Mouse (Mus musculus): ENCODE data around the gene Gabrb1. TPM values are rescaled to one million over a fixed set of nuclear protein-coding genes. Genes with fewer than 3 reads are reported as not detected.

The Gabrb1 gene
- polyA plus RNA-seq (2012; rRNA removed) (under 0.01 and 0.01 TPM in 2 replicates), polyA plus RNA-seq (2014; fragmentation: Nextera tagmentation; extraction: Ambion mirVana) (0.03 TPM in 1 of 2 replicates, not detected in the other)

- DNase-seq (ENCODE audit: low read depth in 3 of 3, low spot score in 3 of 3) (no peak), ATAC-seq (ENCODE audit: insufficient read depth) (no peak)
- Histone ChIP-seq H3K4me3 (ENCODE audit: insufficient read depth in 1 of 2, low read depth in 2 of 2, low read length in 2 of 2) (peak within 1 kb of the TSS; percentile 21 to 35; a peak in 3 of 4 replicates), H3K9me3 (ENCODE audit: control insufficient read depth, low read length) (no peaks in the 10 kb centered on the region), H3K27me3 (ENCODE audit: control insufficient read depth, insufficient read depth, low read length) (peaks cover 13% of the 10 kb centered on the region), H3K36me3 (replicated peaks; ENCODE audit: control insufficient read depth, insufficient read depth, low read depth) (no peaks in the 10 kb centered on the region), H3K4me1 (replicated peaks; ENCODE audit: control insufficient read depth in 2 of 2, insufficient read depth in 2 of 2, low read length in 1 of 2) (no peaks in the 10 kb centered on the region), H3K9ac (replicated peaks) (no peak within 1 kb of the TSS), H3K27ac (no peak within 1 kb of the TSS), H3K4me2 (ENCODE audit: low read depth) (peak within 1 kb of the TSS; percentile 52)
- 2% methylated on average over 49 of the region's 49 CpGs for WGBS (ENCODE audit: insufficient replicate concordance)
- no peak for TF ChIP-seq CTCF (IDR thresholded peaks at IDR 0.05; ENCODE audit: low read depth)
- no peak for TF ChIP-seq EP300 (IDR thresholded peaks at IDR 0.05; ENCODE audit: low read depth)
These were observed at the start of gene Gabrb1 for GRCm38 (mm10) chr5:71657482-71658114. Gabrb1 (plus strand) TSS chr5:71658113.

- Histone ChIP-seq H3K27ac (no peak overlapping the region), H3K27me3 (ENCODE audit: control insufficient read depth, insufficient read depth, low read length) (no peaks in the 10 kb centered on the region), H3K9me3 (ENCODE audit: control insufficient read depth, low read length) (no peaks in the 10 kb centered on the region), H3K4me3 (ENCODE audit: insufficient read depth in 1 of 2, low read depth in 2 of 2, low read length in 2 of 2) (no peak overlapping the region), H3K4me2 (ENCODE audit: low read depth) (no peak overlapping the region), H3K36me3 (replicated peaks; ENCODE audit: control insufficient read depth, insufficient read depth, low read depth) (no peaks in the 10 kb centered on the region), H3K4me1 (replicated peaks; ENCODE audit: control insufficient read depth in 2 of 2, insufficient read depth in 2 of 2, low read length in 1 of 2) (no peaks in the 10 kb centered on the region), H3K9ac (replicated peaks) (no peak overlapping the region)
- ATAC-seq (ENCODE audit: insufficient read depth) (no peak), DNase-seq (ENCODE audit: low read depth in 3 of 3, low spot score in 3 of 3) (no peak)
- TF ChIP-seq EP300 (IDR thresholded peaks at IDR 0.05; ENCODE audit: low read depth) (no peak), CTCF (IDR thresholded peaks at IDR 0.05; ENCODE audit: low read depth) (no peak)
- 49% methylated on average over 1 of the region's 1 CpGs for WGBS (ENCODE audit: insufficient replicate concordance)
These were observed 49.2 kb upstream of the Gabrb1 start for GRCm38 (mm10) chr5:71608735-71609134.

DNA sequence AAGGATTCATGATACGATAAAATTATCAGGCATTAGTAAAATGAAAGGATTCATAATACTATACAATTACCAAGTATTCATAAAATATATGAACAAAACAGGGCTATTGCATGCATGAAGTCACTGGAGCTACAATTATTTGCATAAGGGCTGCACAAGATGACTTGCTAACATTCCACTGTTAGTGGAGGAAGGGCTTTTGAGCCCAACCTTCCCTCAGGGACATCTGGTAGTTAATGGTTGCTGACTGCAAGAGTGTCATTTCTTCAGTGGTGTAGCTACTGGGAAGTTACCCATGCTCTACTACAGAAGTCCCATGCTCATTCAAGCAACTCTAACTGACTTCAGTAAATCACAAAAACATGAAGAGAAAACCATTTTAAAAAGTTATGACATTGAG, 43.6 kb upstream of the Gabrb1 start:
- Histone ChIP-seq H3K4me1 (replicated peaks; ENCODE audit: control insufficient read depth in 2 of 2, insufficient read depth in 2 of 2, low read length in 1 of 2) (no peaks in the 10 kb centered on the region), H3K4me3 (ENCODE audit: insufficient read depth in 1 of 2, low read depth in 2 of 2, low read length in 2 of 2) (no peak overlapping the region), H3K9me3 (ENCODE audit: control insufficient read depth, low read length) (no peaks in the 10 kb centered on the region), H3K27ac (no peak overlapping the region), H3K4me2 (ENCODE audit: low read depth) (no peak overlapping the region), H3K36me3 (replicated peaks; ENCODE audit: control insufficient read depth, insufficient read depth, low read depth) (no peaks in the 10 kb centered on the region), H3K27me3 (ENCODE audit: control insufficient read depth, insufficient read depth, low read length) (no peaks in the 10 kb centered on the region), H3K9ac (replicated peaks) (no peak overlapping the region)
- DNase-seq (ENCODE audit: low read depth in 3 of 3, low spot score in 3 of 3) (no peak), ATAC-seq (ENCODE audit: insufficient read depth) (no peak)
- WGBS (ENCODE audit: insufficient replicate concordance), result 61% methylated on average over 1 of the region's 1 CpGs
- no peak for TF ChIP-seq CTCF (IDR thresholded peaks at IDR 0.05; ENCODE audit: low read depth)
- TF ChIP-seq EP300 (IDR thresholded peaks at IDR 0.05; ENCODE audit: low read depth), result no peak

GRCm38 (mm10) chr5:71616734-71617133, 41.2 kb upstream of the Gabrb1 start:
- no peaks in the 10 kb centered on the region for H3K36me3 ChIP-seq (replicated peaks; ENCODE audit: control insufficient read depth, insufficient read depth, low read depth)
- DNase-seq (ENCODE audit: low read depth in 3 of 3, low spot score in 3 of 3), result no peak
- H3K4me3 ChIP-seq (ENCODE audit: insufficient read depth in 1 of 2, low read depth in 2 of 2, low read length in 2 of 2), result no peak overlapping the region
- TF ChIP-seq CTCF (IDR thresholded peaks at IDR 0.05; ENCODE audit: low read depth) (no peak), EP300 (IDR thresholded peaks at IDR 0.05; ENCODE audit: low read depth) (no peak)
- H3K9me3 ChIP-seq (ENCODE audit: control insufficient read depth, low read length), result no peaks in the 10 kb centered on the region
- no peak overlapping the region for H3K27ac ChIP-seq
- H3K27me3 ChIP-seq (ENCODE audit: control insufficient read depth, insufficient read depth, low read length), result no peaks in the 10 kb centered on the region
- H3K4me2 ChIP-seq (ENCODE audit: low read depth), result no peak overlapping the region
- no peaks in the 10 kb centered on the region for H3K4me1 ChIP-seq (replicated peaks; ENCODE audit: control insufficient read depth in 2 of 2, insufficient read depth in 2 of 2, low read length in 1 of 2)
- no peak overlapping the region for H3K9ac ChIP-seq (replicated peaks)
- WGBS (ENCODE audit: insufficient replicate concordance), result 36% methylated on average over 4 of the region's 4 CpGs
- ATAC-seq (ENCODE audit: insufficient read depth), result no peak

DNA sequence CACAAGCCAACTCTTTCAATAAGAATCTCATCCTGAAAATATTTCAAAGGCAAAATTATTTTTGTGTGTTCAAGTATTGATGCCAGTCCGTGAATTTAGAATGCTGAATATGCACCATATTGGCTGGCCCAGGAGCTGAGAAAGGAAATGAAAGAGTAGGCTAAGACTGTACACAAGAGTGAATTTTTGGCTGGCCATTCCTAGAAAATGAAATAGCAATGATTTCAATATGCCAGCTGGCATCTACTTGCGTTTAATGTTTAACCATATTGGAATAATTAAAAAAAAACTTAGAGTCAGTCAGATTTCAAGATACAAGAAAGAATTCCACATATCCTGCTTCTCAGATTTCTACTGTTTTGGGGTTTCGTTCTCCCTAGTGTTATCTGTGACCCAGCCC, 30.1 kb upstream of the Gabrb1 start:
- Histone ChIP-seq H3K27me3 (ENCODE audit: control insufficient read depth, insufficient read depth, low read length) (no peaks in the 10 kb centered on the region), H3K4me1 (replicated peaks; ENCODE audit: control insufficient read depth in 2 of 2, insufficient read depth in 2 of 2, low read length in 1 of 2) (no peaks in the 10 kb centered on the region), H3K9me3 (ENCODE audit: control insufficient read depth, low read length) (no peaks in the 10 kb centered on the region), H3K9ac (replicated peaks) (no peak overlapping the region), H3K4me3 (ENCODE audit: insufficient read depth in 1 of 2, low read depth in 2 of 2, low read length in 2 of 2) (no peak overlapping the region), H3K36me3 (replicated peaks; ENCODE audit: control insufficient read depth, insufficient read depth, low read depth) (no peaks in the 10 kb centered on the region), H3K4me2 (ENCODE audit: low read depth) (no peak overlapping the region), H3K27ac (no peak overlapping the region)
- no peak for TF ChIP-seq CTCF (IDR thresholded peaks at IDR 0.05; ENCODE audit: low read depth)
- no peak for TF ChIP-seq EP300 (IDR thresholded peaks at IDR 0.05; ENCODE audit: low read depth)
- ATAC-seq (ENCODE audit: insufficient read depth) (no peak), DNase-seq (ENCODE audit: low read depth in 3 of 3, low spot score in 3 of 3) (no peak)
- 51% methylated on average over 3 of the region's 3 CpGs for WGBS (ENCODE audit: insufficient replicate concordance)
